Mouse (Mus musculus) olfactory bulb, adult 2 months (tissue): ENCODE results near the gene Apobec3. TPM values are rescaled to one million over a fixed set of nuclear protein-coding genes. Genes with fewer than 3 reads are reported as not detected.
"Not testable (repeated sequence)": the region's sequence is repeated elsewhere in the genome, so short reads cannot be mapped to it uniquely, and the experiment has no call there.

Experiments used
- H3K27ac ChIP-seq: fragments of 200-500 bp; 2 replicates; pipeline ENCODE4 v1.5.1; 2012; ENCODE audit warnings: low read depth, low read length; ENCODE audit not compliant: insufficient read depth
- H3K4me1 ChIP-seq: fragments of 200-500 bp; 2 replicates; pipeline ENCODE4 v1.6.1; 2012; ENCODE audit warnings: low read length; ENCODE audit not compliant: control insufficient read depth, insufficient read depth
- H3K4me3 ChIP-seq: fragments of 200-500 bp; 2 replicates; pipeline ENCODE4 v1.5.1; 2012; ENCODE audit warnings: mild to moderate bottlenecking, low read depth, low read length, moderate library complexity; ENCODE audit not compliant: insufficient read depth
- CTCF ChIP-seq: fragments of 200-500 bp; IDR thresholded peaks from 2 replicates; pipeline ENCODE4 v1.5.1; 2012; ENCODE audit warnings: low read depth, mild to moderate bottlenecking, low read length, moderate library complexity; ENCODE audit not compliant: insufficient read depth
- POLR2A ChIP-seq: fragments of 200-500 bp; IDR thresholded peaks from 2 replicates; pipeline ENCODE4 v1.6.1; 2012; ENCODE audit warnings: mild to moderate bottlenecking, low read depth, low read length, moderate library complexity; ENCODE audit not compliant: insufficient read depth
- WGBS: fragments of 180-500 bp; shearing (Covaris S2); methylation state at CpG from one replicate; pipeline ENCODE4 v1.1.7; 2018; 5-methylcytosine and 5-hydroxymethylcytosine counted together
- polyA plus RNA-seq: library from polyadenylated mRNA; stranded (reverse); fragments of >200 nt; gene quantifications from 2 replicates; pipeline ENCODE4 v1.2.4, GENCODE M21; 2012; ENCODE audit warnings: low replicate concordance; ENCODE audit not compliant: missing spikeins, insufficient read depth, insufficient read length

The Apobec3 gene
- polyA plus RNA-seq, 1 experiment, result not detected

DNA sequence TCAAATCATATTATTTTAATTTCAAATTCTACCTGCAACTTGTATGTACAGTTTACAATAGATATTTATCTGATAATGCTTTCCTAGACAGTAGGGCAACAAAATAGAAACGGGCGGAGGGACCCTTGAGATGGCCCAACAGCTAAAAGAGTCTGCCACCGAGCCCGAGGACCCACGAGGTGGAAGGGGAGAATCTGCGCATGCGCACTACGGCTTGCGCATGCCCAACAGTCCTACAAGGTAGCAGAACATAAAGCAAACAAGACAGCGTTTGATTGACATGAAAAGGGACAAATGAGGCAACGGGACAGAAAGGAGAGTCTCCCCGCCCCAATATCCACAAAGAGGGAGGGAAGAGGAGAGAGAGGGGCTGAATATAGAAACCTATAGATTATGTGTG is 47.6 kb downstream of the Apobec3 start:
- H3K4me1 ChIP-seq, result peaks cover 5% of the 10 kb centered on the region; the same call in 1 of the 2 replicates
- no peak overlapping the region for H3K4me3 ChIP-seq
- no peak overlapping the region for H3K27ac ChIP-seq
- WGBS, result 92% methylated on average over 12 of the region's 12 CpGs
- no peak for TF ChIP-seq POLR2A
- TF ChIP-seq CTCF, result no peak

DNA sequence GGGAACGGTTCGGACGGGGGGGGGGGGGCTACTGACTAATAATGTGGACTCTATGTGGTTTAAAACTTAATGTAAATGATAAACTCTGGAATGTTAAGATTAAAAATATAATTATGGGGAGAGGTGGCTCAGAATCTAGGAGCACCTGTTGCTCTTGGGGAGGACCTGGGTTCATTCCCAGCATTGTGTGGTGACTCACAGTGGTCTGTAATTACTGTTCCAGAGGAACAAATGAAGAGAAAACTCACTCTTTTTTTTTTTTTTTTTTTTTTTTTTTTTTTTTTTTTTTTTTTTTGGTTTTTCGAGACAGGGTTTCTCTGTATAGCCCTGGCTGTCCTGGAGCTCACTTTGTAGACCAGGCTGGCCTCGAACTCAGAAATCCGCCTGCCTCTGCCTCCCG is 48.0 kb downstream of the Apobec3 start:
- H3K4me1 ChIP-seq, H3K4me3 ChIP-seq, H3K27ac ChIP-seq: not testable (repeated sequence)
- WGBS, result 81% methylated on average over 6 of the region's 7 CpGs

DNA sequence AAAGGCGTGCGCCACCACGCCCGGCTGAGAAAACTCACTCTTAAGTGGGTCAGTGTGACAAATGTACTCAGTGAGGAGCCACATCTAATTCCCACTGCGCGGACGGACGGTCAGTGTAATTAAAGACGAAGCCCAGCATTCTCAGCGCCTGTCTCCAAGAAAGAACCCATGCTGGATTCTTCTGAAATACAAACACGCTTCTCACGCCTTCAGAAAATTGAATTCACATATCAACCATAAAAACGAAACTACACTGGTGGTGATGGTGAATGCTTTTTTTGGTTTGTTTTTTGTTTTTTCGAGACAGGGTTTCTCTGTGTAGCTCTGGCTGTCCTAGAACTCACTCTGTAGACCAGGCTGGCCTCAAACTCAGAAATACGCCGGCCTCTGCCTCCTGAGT is 48.5 kb downstream of the Apobec3 start:
- 86% methylated on average over 16 of the region's 16 CpGs for WGBS
- Histone ChIP-seq H3K27ac (no peak overlapping the region), H3K4me3 (no peak overlapping the region), H3K4me1 (0 out of 2 replicates have a peak, but pooled peaks cover 2% of the 10 kb centered on the region)
- TF ChIP-seq POLR2A (no peak), CTCF (no peak)

DNA sequence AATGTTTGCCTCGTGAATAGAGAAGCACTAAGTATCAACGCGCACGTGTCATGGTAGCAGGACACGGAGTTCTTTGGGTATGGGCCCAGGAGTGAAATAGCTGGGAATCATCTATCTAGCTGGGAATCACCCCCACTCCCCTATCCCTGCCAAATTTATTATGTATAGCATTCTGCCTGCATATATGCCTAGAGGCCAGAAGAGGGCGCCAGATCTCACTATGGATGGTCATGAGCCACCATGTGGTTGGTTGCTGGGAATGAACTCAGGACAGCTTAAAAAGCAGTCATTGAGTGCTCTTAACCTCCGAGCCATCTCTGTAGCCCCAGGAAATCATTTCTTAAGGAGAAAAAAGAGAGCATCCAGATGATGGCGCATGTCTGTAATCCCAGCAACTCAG is 49.5 kb downstream of the Apobec3 start:
- Histone ChIP-seq H3K4me1 (0 out of 2 replicates have a peak, but pooled peaks cover 2% of the 10 kb centered on the region), H3K27ac (no peak overlapping the region)
- 27% methylated on average over 8 of the region's 8 CpGs for WGBS

DNA sequence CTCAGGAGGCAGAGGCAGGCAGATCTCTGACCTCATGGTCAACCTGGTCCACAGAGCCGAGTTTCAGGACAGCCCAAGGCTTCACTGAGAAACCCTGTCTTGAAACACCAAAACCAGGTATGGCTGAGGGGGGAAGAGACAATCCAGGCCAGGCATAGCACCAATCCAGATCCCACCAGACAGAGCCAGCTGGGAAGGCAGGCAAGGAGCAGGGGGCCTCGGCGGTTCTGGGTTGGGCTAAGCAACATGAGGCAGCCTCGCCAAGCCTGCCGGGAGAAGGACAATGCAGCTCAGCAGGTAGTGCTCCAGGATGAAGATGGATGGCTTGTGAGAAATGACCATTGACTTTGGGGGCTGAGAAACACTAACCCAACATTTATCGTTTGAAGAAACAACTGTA is 51.1 kb downstream of the Apobec3 start:
- Histone ChIP-seq H3K4me3 (no peak overlapping the region), H3K27ac (no peak overlapping the region), H3K4me1 (0 out of 2 replicates have a peak, but pooled peaks cover 2% of the 10 kb centered on the region)
- 90% methylated on average over 6 of the region's 6 CpGs for WGBS
- TF ChIP-seq CTCF (no peak), POLR2A (no peak)

More for the DNA sequence above, 49.5 kb downstream of the Apobec3 start:
- H3K4me3 ChIP-seq, result no peak overlapping the region
- no peak for TF ChIP-seq CTCF
- no peak for TF ChIP-seq POLR2A

DNA sequence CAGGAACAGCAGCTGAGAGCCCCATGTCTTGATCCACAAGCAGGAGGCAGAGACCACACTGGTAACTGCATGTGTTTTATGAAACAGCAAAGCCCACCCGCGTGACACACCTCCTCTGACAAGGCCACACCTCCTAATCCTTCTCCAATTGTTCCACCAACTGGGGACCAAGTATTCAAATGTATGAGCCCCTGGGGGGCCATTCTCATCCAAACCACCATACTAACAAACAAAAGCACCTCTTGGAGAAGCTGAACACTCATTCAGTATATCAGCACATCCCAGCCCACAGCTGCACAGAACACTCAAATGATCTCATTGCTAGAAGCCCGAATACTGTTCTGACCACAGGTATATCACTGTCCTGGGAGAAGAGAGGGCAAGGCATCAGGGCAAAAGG is 52.1 kb downstream of the Apobec3 start:
- no peak overlapping the region for H3K27ac ChIP-seq
- 75% methylated on average over 3 of the region's 3 CpGs for WGBS
- H3K4me3 ChIP-seq, result no peak overlapping the region
- no peak for TF ChIP-seq CTCF
- TF ChIP-seq POLR2A, result no peak
- H3K4me1 ChIP-seq, result 0 out of 2 replicates have a peak, but pooled peaks cover 2% of the 10 kb centered on the region

DNA sequence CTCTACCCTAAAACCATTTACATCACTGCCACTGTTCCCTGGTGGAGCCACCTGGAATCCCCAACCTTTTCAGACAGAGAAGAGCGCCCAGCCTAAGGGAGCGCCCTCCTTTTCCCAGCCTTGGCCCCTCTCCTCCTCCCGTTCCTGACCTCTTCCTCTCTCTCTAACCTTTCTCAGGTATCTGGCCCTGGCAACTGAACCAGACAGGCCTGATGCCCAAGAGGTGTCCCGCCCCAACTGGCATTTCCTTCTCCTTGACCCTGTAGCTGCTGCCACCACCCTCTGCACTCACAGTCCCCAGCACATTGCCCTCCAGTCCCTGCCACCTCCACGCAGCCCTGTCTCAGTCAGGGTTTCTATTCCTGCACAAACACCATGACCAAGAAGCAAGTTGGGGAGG is 53.5 kb downstream of the Apobec3 start:
- H3K27ac ChIP-seq, result no peak overlapping the region
- H3K4me1 ChIP-seq, result peaks cover 6% of the 10 kb centered on the region
- no peak overlapping the region for H3K4me3 ChIP-seq
- TF ChIP-seq CTCF (no peak), POLR2A (no peak)
- 84% methylated on average over 5 of the region's 5 CpGs for WGBS

DNA sequence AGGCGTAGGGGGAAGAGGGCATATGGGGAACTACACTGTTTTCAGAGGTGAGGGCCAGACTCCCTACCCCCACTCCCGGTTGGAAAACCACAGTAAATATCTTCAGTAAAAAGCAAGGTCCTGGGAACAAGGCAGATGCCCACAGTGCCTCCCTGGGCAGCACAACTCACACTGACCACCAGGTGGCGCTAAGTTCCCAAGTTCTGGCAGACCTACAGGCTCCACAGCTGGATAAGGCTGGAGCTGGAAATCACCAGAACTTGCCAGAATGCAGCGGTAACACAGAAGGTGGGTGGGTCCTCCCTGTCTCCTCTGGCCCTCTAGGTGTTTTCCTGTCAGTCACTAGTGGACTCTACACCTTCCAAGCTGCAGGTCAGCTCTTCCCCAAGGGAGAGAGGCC is 54.6 kb downstream of the Apobec3 start:
- Histone ChIP-seq H3K4me3 (no peak overlapping the region), H3K4me1 (peaks cover 17% of the 10 kb centered on the region), H3K27ac (no peak overlapping the region)
- TF ChIP-seq POLR2A (no peak), CTCF (peak; percentile 92)
- 8% methylated on average over 4 of the region's 4 CpGs for WGBS

DNA sequence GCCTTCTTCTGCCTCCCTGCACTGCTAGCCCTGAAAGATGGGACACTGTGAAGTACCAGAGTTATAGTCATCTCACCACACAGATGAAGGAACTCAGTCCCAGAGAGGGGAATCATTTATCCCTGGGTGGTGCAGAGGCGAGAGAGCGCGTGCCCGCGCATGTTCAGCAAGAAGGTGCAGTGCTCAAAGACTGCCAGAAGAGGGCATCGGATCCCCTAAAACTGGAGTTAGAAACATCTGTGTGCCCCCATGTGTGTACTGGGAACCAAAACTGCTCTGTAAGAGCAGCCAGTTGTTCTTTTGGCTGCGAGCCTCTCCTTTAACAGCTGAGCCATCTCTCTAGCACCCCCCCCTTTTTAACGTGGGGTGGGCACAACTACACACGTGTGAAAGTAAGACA is 55.3 kb downstream of the Apobec3 start:
- WGBS, result 76% methylated on average over 9 of the region's 9 CpGs
- Histone ChIP-seq H3K4me3 (no peak overlapping the region), H3K27ac (no peak overlapping the region), H3K4me1 (peaks cover 20% of the 10 kb centered on the region)
- TF ChIP-seq POLR2A (no peak), CTCF (0 out of 2 replicates have a peak, but pooled peaks have one; percentile 13)

DNA sequence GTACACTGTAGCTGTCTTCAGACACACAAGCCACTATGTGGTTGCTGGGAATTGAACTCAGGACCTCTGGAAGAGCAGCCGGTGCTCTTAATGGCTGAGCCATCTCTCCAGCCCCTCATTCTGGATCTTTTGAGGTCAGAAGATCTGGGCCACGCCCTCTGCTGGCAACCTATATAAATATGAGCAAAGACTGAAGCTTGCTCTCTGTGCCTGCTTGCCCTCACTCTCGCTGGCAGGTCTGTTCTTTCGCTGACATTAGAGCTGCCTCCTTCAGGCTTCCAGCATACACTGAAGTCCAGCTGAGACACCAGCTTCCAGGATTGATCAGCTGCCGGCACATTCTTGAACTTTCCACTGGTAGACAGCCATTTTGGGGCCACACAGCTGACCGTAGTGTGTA is 56.2 kb downstream of the Apobec3 start:
- Histone ChIP-seq H3K27ac (no peak overlapping the region), H3K4me1 (peaks cover 27% of the 10 kb centered on the region), H3K4me3 (no peak overlapping the region)
- TF ChIP-seq CTCF, result no peak
- TF ChIP-seq POLR2A, result no peak
- WGBS, result 72% methylated on average over 6 of the region's 6 CpGs
